Mouse (Mus musculus): Measurements from ENCODE around the gene Krtap1-4. TPM values are rescaled to one million over a fixed set of nuclear protein-coding genes. Genes with fewer than 3 reads are reported as not detected.

Gene Krtap1-4
- total RNA-seq, 1 experiment: not detected

DNA sequence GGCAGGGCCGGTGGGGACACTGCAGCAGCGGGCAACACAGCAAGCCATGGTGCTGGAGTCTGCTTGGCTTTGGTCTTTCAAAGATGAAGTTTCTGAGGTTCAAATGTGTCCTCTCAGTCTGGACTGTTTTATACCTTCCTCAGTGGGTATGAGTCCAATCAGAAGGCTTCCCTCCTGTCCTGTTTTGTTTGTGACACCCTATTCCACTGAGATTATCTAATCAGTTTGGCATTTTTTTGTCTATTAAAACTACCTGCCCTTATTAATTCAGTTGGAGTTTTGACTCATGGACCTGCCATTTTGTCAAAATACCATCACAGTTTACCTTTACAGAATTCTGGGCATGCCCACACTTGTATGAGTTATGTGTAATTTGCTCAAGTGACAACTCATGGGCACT lies 26.7 kb downstream of the Krtap1-4 start, which contains the start of gene Krtap3-2:
Gene Krtap3-2 (minus strand): TSS at position 101 of the 400 bp plus-strand sequence.
- Histone ChIP-seq H3K27ac (ENCODE audit: insufficient read depth, low read depth, low read length, poor library complexity, severe bottlenecking) (no peak within 1 kb of the TSS), H3K36me3 (ENCODE audit: control insufficient read depth, insufficient read depth, low read length, poor library complexity, severe bottlenecking) (no peaks in the 10 kb centered on the region), H3K4me1 (ENCODE audit: control insufficient read depth in 2 of 2, insufficient read depth in 2 of 2, low read length in 2 of 2, poor library complexity in 1 of 2) (no peaks in the 10 kb centered on the region), H3K9me3 (ENCODE audit: control insufficient read depth, insufficient read depth, low read depth, low read length) (no peaks in the 10 kb centered on the region), H3K4me3 (ENCODE audit: insufficient read depth in 1 of 2, low read depth in 1 of 2, low read length in 2 of 2, poor library complexity in 1 of 2, severe bottlenecking in 1 of 2) (no peak within 1 kb of the TSS), H3K9ac (ENCODE audit: insufficient read depth, low read depth, low read length, poor library complexity, severe bottlenecking) (no peak within 1 kb of the TSS)
- in situ Hi-C loops (cut with MboI; ENCODE audit: low sequenced_read_pairs in 2 of 2, unreplicated experiment in 2 of 2): no loop called here
- TF ChIP-seq MAFK (IDR thresholded peaks at IDR 0.05; ENCODE audit: insufficient read depth, low read depth, low read length) (no peak), ZC3H11A (IDR thresholded peaks at IDR 0.05; ENCODE audit: borderline replicate concordance, low read depth, low read length) (no peak), HCFC1 (IDR thresholded peaks at IDR 0.05; ENCODE audit: borderline replicate concordance, insufficient read depth, low read length) (no peak), CHD2 (IDR thresholded peaks at IDR 0.05; ENCODE audit: low read depth, low read length) (no peak), ZNF384 (IDR thresholded peaks at IDR 0.05; ENCODE audit: low read depth, low read length) (no peak)
- no peak for DNase-seq (ENCODE audit: low read depth, low spot score)

DNA sequence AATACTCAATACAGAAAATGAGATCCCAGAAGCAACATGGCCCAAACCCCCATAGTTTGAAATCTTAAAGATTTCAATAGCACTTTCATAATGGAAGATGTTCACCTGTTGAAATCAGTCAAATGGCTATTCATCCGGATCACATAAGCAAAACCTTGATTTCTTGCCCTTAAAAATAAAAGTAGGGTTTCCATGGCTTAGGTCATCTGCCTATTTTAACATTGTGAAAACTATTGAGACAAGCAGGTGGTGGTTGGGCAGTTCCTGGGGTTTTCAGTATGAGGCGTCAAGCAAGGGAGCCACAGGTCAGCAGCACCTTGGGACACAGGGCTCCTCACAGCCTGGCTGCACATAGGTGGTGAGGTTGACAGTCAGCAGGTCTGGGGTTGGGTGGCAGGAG lies 27.3 kb downstream of the Krtap1-4 start:
- in situ Hi-C loops (cut with MboI; ENCODE audit: low sequenced_read_pairs in 2 of 2, unreplicated experiment in 2 of 2): no loop called here
- Histone ChIP-seq H3K9me3 (ENCODE audit: control insufficient read depth, insufficient read depth, low read depth, low read length) (no peaks in the 10 kb centered on the region), H3K36me3 (ENCODE audit: control insufficient read depth, insufficient read depth, low read length, poor library complexity, severe bottlenecking) (no peaks in the 10 kb centered on the region), H3K9ac (ENCODE audit: insufficient read depth, low read depth, low read length, poor library complexity, severe bottlenecking) (no peak overlapping the region), H3K27ac (ENCODE audit: insufficient read depth, low read depth, low read length, poor library complexity, severe bottlenecking) (no peak overlapping the region), H3K4me1 (ENCODE audit: control insufficient read depth in 2 of 2, insufficient read depth in 2 of 2, low read length in 2 of 2, poor library complexity in 1 of 2) (no peaks in the 10 kb centered on the region), H3K4me3 (ENCODE audit: insufficient read depth in 1 of 2, low read depth in 1 of 2, low read length in 2 of 2, poor library complexity in 1 of 2, severe bottlenecking in 1 of 2) (no peak overlapping the region)
- TF ChIP-seq HCFC1 (IDR thresholded peaks at IDR 0.05; ENCODE audit: borderline replicate concordance, insufficient read depth, low read length): no peak
- no peak for TF ChIP-seq MAFK (IDR thresholded peaks at IDR 0.05; ENCODE audit: insufficient read depth, low read depth, low read length)
- no peak for TF ChIP-seq CHD2 (IDR thresholded peaks at IDR 0.05; ENCODE audit: low read depth, low read length)
- TF ChIP-seq ZC3H11A (IDR thresholded peaks at IDR 0.05; ENCODE audit: borderline replicate concordance, low read depth, low read length): no peak
- TF ChIP-seq ZNF384 (IDR thresholded peaks at IDR 0.05; ENCODE audit: low read depth, low read length): no peak
- DNase-seq (ENCODE audit: low read depth, low spot score): no peak

DNA sequence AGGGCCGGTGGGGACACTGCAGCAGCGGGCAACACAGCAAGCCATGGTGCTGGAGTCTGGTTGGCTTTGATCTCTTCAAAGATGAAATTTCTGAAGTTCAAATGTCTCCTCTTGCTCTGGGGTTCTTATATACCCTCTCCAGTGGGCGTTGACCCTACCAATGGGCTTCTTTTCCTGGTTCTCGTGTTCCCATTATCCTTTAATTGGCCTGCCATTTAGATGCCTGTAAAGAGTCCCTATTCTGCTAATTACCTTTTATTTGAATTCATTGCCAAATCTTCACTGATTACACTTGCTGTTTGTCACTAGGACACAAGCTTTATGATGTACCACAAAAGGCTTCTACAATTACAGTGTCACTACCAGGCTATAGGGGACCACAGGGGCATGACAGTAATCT lies 32.7 kb downstream of the Krtap1-4 start, which contains the start of gene Krtap3-3:
Gene Krtap3-3 (minus strand): TSS at position 101 of the 400 bp plus-strand sequence.
- no peak within 1 kb of the TSS for H3K9ac ChIP-seq (ENCODE audit: insufficient read depth, low read depth, low read length, poor library complexity, severe bottlenecking)
- no peak within 1 kb of the TSS for H3K27ac ChIP-seq (ENCODE audit: insufficient read depth, low read depth, low read length, poor library complexity, severe bottlenecking)
- H3K4me3 ChIP-seq (ENCODE audit: insufficient read depth in 1 of 2, low read depth in 1 of 2, low read length in 2 of 2, poor library complexity in 1 of 2, severe bottlenecking in 1 of 2): no peak within 1 kb of the TSS
- H3K9me3 ChIP-seq (ENCODE audit: control insufficient read depth, insufficient read depth, low read depth, low read length): no peaks in the 10 kb centered on the region
- TF ChIP-seq ZC3H11A (IDR thresholded peaks at IDR 0.05; ENCODE audit: borderline replicate concordance, low read depth, low read length): no peak
- no peak for TF ChIP-seq MAFK (IDR thresholded peaks at IDR 0.05; ENCODE audit: insufficient read depth, low read depth, low read length)
- TF ChIP-seq HCFC1 (IDR thresholded peaks at IDR 0.05; ENCODE audit: borderline replicate concordance, insufficient read depth, low read length): no peak
- no peak for TF ChIP-seq ZNF384 (IDR thresholded peaks at IDR 0.05; ENCODE audit: low read depth, low read length)
- no peak for TF ChIP-seq CHD2 (IDR thresholded peaks at IDR 0.05; ENCODE audit: low read depth, low read length)
- in situ Hi-C loops (cut with MboI; ENCODE audit: low sequenced_read_pairs in 2 of 2, unreplicated experiment in 2 of 2): no loop called here
- no peak for DNase-seq (ENCODE audit: low read depth, low spot score)
- H3K36me3 ChIP-seq (ENCODE audit: control insufficient read depth, insufficient read depth, low read length, poor library complexity, severe bottlenecking): no peaks in the 10 kb centered on the region
- no peaks in the 10 kb centered on the region for H3K4me1 ChIP-seq (ENCODE audit: control insufficient read depth in 2 of 2, insufficient read depth in 2 of 2, low read length in 2 of 2, poor library complexity in 1 of 2)

DNA sequence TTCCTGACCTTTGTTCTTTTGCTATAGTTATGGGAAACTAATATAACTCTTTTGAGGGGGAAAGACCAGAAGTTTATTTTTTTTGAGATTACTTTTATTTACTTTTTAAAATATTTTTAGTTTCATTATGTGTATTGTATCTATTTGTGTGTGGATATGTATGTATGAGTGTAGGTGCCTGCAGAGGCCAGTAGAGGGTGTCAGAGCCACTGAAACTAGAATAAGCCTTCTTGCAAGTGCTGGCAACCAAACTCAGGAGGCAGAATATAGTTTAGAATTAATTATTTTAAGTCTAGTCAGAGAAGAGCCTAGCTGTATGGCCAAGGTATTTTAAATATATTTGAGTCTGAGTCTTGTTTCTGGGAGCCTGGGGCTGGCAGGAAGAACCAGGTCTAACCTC lies 35.6 kb downstream of the Krtap1-4 start:
- TF ChIP-seq MAFK (IDR thresholded peaks at IDR 0.05; ENCODE audit: insufficient read depth, low read depth, low read length): no peak
- no peak for TF ChIP-seq HCFC1 (IDR thresholded peaks at IDR 0.05; ENCODE audit: borderline replicate concordance, insufficient read depth, low read length)
- peak; percentile 54; the same call in 1 of the 2 replicates for TF ChIP-seq ZC3H11A (IDR thresholded peaks at IDR 0.05; ENCODE audit: borderline replicate concordance, low read depth, low read length)
- no peaks in the 10 kb centered on the region for H3K36me3 ChIP-seq (ENCODE audit: control insufficient read depth, insufficient read depth, low read length, poor library complexity, severe bottlenecking)
- H3K9me3 ChIP-seq (ENCODE audit: control insufficient read depth, insufficient read depth, low read depth, low read length): no peaks in the 10 kb centered on the region
- in situ Hi-C loops (cut with MboI; ENCODE audit: low sequenced_read_pairs in 2 of 2, unreplicated experiment in 2 of 2): no loop called here
- no peak overlapping the region for H3K27ac ChIP-seq (ENCODE audit: insufficient read depth, low read depth, low read length, poor library complexity, severe bottlenecking)
- no peak overlapping the region for H3K4me3 ChIP-seq (ENCODE audit: insufficient read depth in 1 of 2, low read depth in 1 of 2, low read length in 2 of 2, poor library complexity in 1 of 2, severe bottlenecking in 1 of 2)
- no peaks in the 10 kb centered on the region for H3K4me1 ChIP-seq (ENCODE audit: control insufficient read depth in 2 of 2, insufficient read depth in 2 of 2, low read length in 2 of 2, poor library complexity in 1 of 2)
- H3K9ac ChIP-seq (ENCODE audit: insufficient read depth, low read depth, low read length, poor library complexity, severe bottlenecking): no peak overlapping the region
- DNase-seq (ENCODE audit: low read depth, low spot score): peak; percentile 17

DNA sequence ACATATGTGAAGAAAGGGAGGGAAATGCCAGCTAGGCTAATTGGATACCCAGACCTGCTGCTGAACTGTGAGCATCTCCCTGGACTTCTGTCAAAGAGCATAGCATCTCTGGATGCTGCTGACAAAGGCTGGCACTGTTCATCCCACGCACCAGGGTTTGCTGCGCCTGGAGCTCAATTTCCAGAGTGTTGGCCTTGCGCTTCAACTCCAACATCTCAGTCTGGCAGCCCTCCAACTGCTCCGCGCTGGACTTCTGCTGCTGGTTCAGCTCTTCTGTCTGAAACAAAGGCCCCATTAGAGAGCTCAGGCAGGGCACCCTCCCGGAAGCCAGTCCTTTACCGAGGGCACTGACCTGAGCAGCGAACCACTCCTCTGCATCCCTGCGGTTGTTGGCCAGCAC lies 43.7 kb downstream of the Krtap1-4 start:
- Histone ChIP-seq H3K4me3 (ENCODE audit: insufficient read depth in 1 of 2, low read depth in 1 of 2, low read length in 2 of 2, poor library complexity in 1 of 2, severe bottlenecking in 1 of 2) (no peak overlapping the region), H3K4me1 (ENCODE audit: control insufficient read depth in 2 of 2, insufficient read depth in 2 of 2, low read length in 2 of 2, poor library complexity in 1 of 2) (no peaks in the 10 kb centered on the region), H3K9me3 (ENCODE audit: control insufficient read depth, insufficient read depth, low read depth, low read length) (no peaks in the 10 kb centered on the region), H3K9ac (ENCODE audit: insufficient read depth, low read depth, low read length, poor library complexity, severe bottlenecking) (no peak overlapping the region), H3K36me3 (ENCODE audit: control insufficient read depth, insufficient read depth, low read length, poor library complexity, severe bottlenecking) (no peaks in the 10 kb centered on the region), H3K27ac (ENCODE audit: insufficient read depth, low read depth, low read length, poor library complexity, severe bottlenecking) (no peak overlapping the region)
- TF ChIP-seq ZNF384 (IDR thresholded peaks at IDR 0.05; ENCODE audit: low read depth, low read length): no peak
- TF ChIP-seq CHD2 (IDR thresholded peaks at IDR 0.05; ENCODE audit: low read depth, low read length): no peak
- TF ChIP-seq MAFK (IDR thresholded peaks at IDR 0.05; ENCODE audit: insufficient read depth, low read depth, low read length): no peak
- TF ChIP-seq HCFC1 (IDR thresholded peaks at IDR 0.05; ENCODE audit: borderline replicate concordance, insufficient read depth, low read length): no peak
- no peak for TF ChIP-seq ZC3H11A (IDR thresholded peaks at IDR 0.05; ENCODE audit: borderline replicate concordance, low read depth, low read length)
- DNase-seq (ENCODE audit: low read depth, low spot score): no peak
- in situ Hi-C loops (cut with MboI; ENCODE audit: low sequenced_read_pairs in 2 of 2, unreplicated experiment in 2 of 2): no loop called here

Other genes starting within 250 kb of the Krtap1-4 start
- gene Krt26, start 245.7 kb downstream of the Krtap1-4 start, total RNA-seq (2012; rRNA removed): not detected in 2 replicates
- gene Krt27, start 232.6 kb downstream of the Krtap1-4 start, total RNA-seq (2012; rRNA removed): 0.13 TPM in 1 of 2 replicates, not detected in the other
- gene Krt28, start 208.8 kb downstream of the Krtap1-4 start, total RNA-seq (2012; rRNA removed): 0.18 and 0.32 TPM in 2 replicates
- gene Krt10, start 194.3 kb downstream of the Krtap1-4 start, total RNA-seq (2012; rRNA removed): 0.53 and 2.8 TPM in 2 replicates
- gene Krt12, start 161.4 kb downstream of the Krtap1-4 start, total RNA-seq (2012; rRNA removed): 0.37 and 0.49 TPM in 2 replicates
- gene Krt20, start 145.5 kb downstream of the Krtap1-4 start, total RNA-seq (2012; rRNA removed): 1.8 and 2.4 TPM in 2 replicates
- 0.16 and 0.18 TPM in 2 replicates for gene Krt23, start 90.5 kb downstream of the Krtap1-4 start, total RNA-seq (2012; rRNA removed)
- gene Krt39, start 62.3 kb downstream of the Krtap1-4 start, total RNA-seq (2012; rRNA removed): not detected in 2 replicates
- not detected in 2 replicates for gene Krt40, start 40.5 kb downstream of the Krtap1-4 start, total RNA-seq (2012; rRNA removed)
- gene Krtap3-3, start 32.8 kb downstream of the Krtap1-4 start, total RNA-seq (2012; rRNA removed): not detected in 2 replicates
- not detected in 2 replicates for gene Krtap3-2, start 26.8 kb downstream of the Krtap1-4 start, total RNA-seq (2012; rRNA removed)
- gene Gm11939, start 24.2 kb downstream of the Krtap1-4 start, total RNA-seq (2012; rRNA removed): not detected in 2 replicates
- gene Krtap3-1, start 17.0 kb downstream of the Krtap1-4 start, total RNA-seq (2012; rRNA removed): not detected in 2 replicates
- not detected in 2 replicates for gene Krtap1-5, start 2.6 kb downstream of the Krtap1-4 start, total RNA-seq (2012; rRNA removed)
- gene Krtap1-3, start 7.7 kb upstream of the Krtap1-4 start, total RNA-seq (2012; rRNA removed): not detected in 2 replicates
- gene Krtap9-3, start 14.5 kb upstream of the Krtap1-4 start, total RNA-seq (2012; rRNA removed): not detected in 2 replicates
- not detected in 2 replicates for gene Gm11938, start 19.7 kb upstream of the Krtap1-4 start, total RNA-seq (2012; rRNA removed)
- gene Gm11937, start 26.5 kb upstream of the Krtap1-4 start, total RNA-seq (2012; rRNA removed): not detected in 2 replicates
- gene Krtap2-4, start 31.2 kb upstream of the Krtap1-4 start, total RNA-seq (2012; rRNA removed): not detected in 2 replicates
- not detected in 2 replicates for gene Gm11562, start 36.8 kb upstream of the Krtap1-4 start, total RNA-seq (2012; rRNA removed)
- gene Krtap4-1, start 44.6 kb upstream of the Krtap1-4 start, total RNA-seq (2012; rRNA removed): not detected in 2 replicates
- not detected in 2 replicates for gene Krtap4-2, start 51.4 kb upstream of the Krtap1-4 start, total RNA-seq (2012; rRNA removed)
- not detected in 2 replicates for gene Krtap4-7, start 60.4 kb upstream of the Krtap1-4 start, total RNA-seq (2012; rRNA removed)
- not detected in 2 replicates for gene Gm11555, start 66.6 kb upstream of the Krtap1-4 start, total RNA-seq (2012; rRNA removed)
- gene Gm11563, start 75.3 kb upstream of the Krtap1-4 start, total RNA-seq (2012; rRNA removed): not detected in 2 replicates
- not detected in 2 replicates for gene Krtap4-6, start 82.3 kb upstream of the Krtap1-4 start, total RNA-seq (2012; rRNA removed)
- gene Gm14190, start 107.1 kb upstream of the Krtap1-4 start, total RNA-seq (2012; rRNA removed): not detected in 2 replicates
- not detected in 2 replicates for gene Gm14180, start 150.6 kb upstream of the Krtap1-4 start, total RNA-seq (2012; rRNA removed)
- gene Gm11595, start 189.3 kb upstream of the Krtap1-4 start, total RNA-seq (2012; rRNA removed): not detected in 2 replicates
- not detected in 2 replicates for gene Krtap4-8, start 197.1 kb upstream of the Krtap1-4 start, total RNA-seq (2012; rRNA removed)
- gene Krtap4-9, start 201.5 kb upstream of the Krtap1-4 start, total RNA-seq (2012; rRNA removed): not detected in 2 replicates
- not detected in 2 replicates for gene Gm11596, start 209.8 kb upstream of the Krtap1-4 start, total RNA-seq (2012; rRNA removed)
- not detected in 2 replicates for gene Gm11569, start 215.3 kb upstream of the Krtap1-4 start, total RNA-seq (2012; rRNA removed)
- not detected in 2 replicates for gene Gm11554, start 220.8 kb upstream of the Krtap1-4 start, total RNA-seq (2012; rRNA removed)
- 1.3 and 1.5 TPM in 2 replicates for gene Krtap4-13, start 226.2 kb upstream of the Krtap1-4 start, total RNA-seq (2012; rRNA removed)
- gene Gm11564, start 232.0 kb upstream of the Krtap1-4 start, total RNA-seq (2012; rRNA removed): 0.89 and 1.4 TPM in 2 replicates

Data from ES-E14 (cell line).